Mouse (Mus musculus) adrenal gland, adult 8-10 months (tissue): ENCODE measurements around the gene L3mbtl1. TPM values are rescaled to one million over a fixed set of nuclear protein-coding genes. Genes with fewer than 3 reads are reported as not detected.

Experiments
- DNase-seq: peaks from one replicate; pipeline ENCODE4 v3.0.0; 2022
- total RNA-seq, 4 experiments: library from RNA; stranded (reverse); gene quantifications; 2 replicates each; pipeline ENCODE4 v1.2.4; 2022

The L3mbtl1 gene
- total RNA-seq, 4 experiments from 2014 or later: 0.24 to 1.1 (median 0.68) TPM; not detected in 1

GRCm38 (mm10) chr2:162946964-162947363 is 3.7 kb downstream of the L3mbtl1 start:
- no peak for DNase-seq

GRCm38 (mm10) chr2:162947736-162948135 is 4.5 kb downstream of the L3mbtl1 start:
- no peak for DNase-seq

GRCm38 (mm10) chr2:162948221-162948620 is 4.9 kb downstream of the L3mbtl1 start:
- DNase-seq: no peak

DNA sequence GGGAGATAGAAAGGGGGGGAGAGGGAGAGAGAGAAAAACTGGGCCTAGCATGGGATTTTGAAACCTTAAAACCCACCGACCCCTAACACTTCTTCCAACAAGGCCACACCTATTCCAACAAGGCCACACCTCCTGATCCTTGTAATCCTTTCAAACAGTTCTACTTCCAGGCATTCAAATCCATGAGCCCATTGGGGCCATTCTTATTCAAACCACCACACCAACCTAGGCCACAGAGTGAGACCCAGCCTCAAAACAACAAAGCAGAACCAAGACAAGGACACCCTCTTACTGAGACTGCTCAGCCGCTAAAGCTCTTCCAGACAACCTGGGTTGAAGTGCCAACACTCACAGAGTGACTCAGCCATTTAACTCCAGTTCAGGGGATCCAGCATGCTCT is 7.5 kb downstream of the L3mbtl1 start:
- DNase-seq: no peak

DNA sequence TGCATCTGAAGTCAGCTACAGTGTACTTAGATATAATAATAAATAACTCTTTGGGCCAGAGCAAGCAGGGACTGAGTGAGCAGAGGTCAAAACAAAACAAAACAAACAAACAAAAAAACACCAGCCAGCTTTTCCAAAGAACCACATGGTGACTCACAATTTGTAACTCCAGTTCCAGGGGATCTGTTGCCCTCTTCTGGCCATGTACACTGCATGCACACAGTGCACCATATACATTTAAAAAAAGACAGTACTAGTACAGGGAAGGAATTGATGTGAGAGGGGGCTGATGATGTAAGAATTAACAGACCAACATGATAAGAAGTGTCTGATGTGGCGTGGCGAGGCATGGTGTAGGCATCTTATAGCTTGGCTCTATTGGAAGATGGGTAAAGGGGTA is 13.6 kb downstream of the L3mbtl1 start:
- DNase-seq: no peak

DNA sequence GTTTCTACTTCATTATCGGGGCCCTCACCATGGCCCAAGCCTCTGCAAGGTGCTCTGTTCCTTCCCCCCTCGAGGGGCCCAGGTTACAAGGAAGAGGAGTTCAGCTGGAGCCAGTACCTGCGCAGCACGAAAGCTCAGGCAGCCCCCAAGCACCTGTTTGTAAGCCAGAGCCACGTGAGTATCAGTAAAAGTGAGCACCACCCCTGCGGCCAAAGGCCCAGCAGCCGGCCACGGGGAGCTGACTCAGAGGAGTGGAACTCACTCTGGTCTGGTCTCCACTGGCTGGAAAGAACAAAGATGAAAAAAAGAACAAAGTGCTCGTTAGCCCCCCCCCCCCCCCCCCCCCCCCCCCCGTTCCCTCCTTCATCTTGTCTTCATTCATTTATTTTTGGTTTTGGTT is 18.0 kb downstream of the L3mbtl1 start:
- DNase-seq: no peak

GRCm38 (mm10) chr2:162966734-162967133 is 23.5 kb downstream of the L3mbtl1 start:
- DNase-seq: no peak

DNA sequence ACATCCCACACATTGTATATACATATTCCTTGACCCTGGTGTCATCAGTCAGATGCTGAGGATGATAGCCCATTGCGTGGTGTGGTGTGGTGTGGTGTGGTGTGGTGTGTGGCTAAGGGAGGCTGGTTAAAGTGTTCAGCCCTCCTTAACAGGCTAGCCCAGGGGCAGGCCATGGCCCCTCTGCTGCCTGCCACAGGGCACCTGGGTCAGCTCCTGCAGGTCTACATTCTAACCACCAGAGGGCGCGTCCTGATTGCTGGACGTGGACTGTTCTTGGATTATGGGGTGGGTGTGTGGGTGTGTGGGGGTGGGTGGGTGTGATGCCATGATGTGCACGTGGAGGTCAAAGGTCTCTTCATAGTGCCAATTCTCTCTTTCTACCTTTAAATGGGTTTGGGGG is 25.1 kb downstream of the L3mbtl1 start:
- no peak for DNase-seq

DNA sequence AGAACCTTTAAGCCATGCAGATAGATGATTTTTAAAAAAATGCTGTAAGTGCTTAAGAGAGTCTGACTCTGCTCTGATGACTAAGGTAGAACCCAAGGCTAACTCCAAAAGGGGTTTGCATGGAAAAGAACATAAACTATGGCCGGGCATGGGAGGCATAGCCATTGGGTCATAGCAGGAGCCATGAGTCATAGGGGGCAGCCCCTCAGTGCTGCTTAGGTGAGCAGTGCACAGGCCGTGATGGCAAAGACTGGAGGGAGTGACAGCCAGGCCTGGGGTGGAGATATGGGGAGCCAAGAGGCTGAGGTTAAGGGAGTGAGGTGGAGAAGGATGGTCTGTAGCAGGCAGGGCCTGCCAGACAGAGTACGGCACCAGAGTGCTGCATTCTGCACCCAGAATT is 25.8 kb downstream of the L3mbtl1 start:
- DNase-seq: no peak

- DNase-seq: no peak
Measured at GRCm38 (mm10) chr2:162970896-162971295, 27.6 kb downstream of the L3mbtl1 start.

DNA sequence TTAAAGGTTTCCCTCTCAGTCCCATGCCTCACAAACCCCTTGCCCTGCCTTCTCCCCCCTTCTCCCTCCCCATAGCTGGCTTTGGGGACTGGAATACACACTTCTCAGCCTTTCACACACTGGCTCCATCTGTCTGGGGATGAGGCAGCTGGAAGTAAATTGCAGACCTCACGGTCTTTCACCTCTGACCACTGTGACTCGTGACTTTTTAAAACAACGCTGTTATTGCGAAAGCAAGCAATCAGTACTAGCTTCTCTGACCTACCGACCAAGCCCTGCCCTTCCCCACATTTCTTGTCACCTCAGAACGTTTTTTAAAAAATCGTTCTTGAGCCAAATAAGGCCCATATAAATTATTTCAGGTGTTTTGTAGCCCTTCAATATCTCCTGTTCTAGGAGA is 29.5 kb downstream of the L3mbtl1 start:
- no peak for DNase-seq

DNA sequence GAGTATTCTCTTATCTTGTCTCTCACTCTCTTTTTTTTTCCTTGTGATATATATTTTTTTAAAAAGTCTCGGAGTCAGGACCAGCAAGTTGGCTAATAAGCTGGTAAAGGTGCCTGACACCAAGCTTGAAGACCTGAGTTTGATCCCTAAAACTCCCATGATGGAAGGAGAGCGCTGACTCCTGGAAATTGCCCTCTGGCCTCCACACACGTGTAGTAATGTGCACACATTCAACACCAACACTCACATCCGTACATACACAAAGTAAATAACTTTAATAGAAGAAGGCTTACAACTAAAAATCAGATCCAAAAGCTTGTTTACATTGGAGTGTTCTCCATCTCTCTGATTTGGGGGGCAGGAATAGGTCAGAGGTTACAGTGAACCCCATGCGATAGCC is 29.9 kb downstream of the L3mbtl1 start:
- DNase-seq: no peak

GRCm38 (mm10) chr2:162973637-162974036 is 30.4 kb downstream of the L3mbtl1 start:
- DNase-seq: no peak

GRCm38 (mm10) chr2:162975157-162975775 is 32.0 kb downstream of the L3mbtl1 start:
- DNase-seq: no peak

GRCm38 (mm10) chr2:162976001-162976400 is 32.7 kb downstream of the L3mbtl1 start:
- DNase-seq: peak; percentile 60

DNA sequence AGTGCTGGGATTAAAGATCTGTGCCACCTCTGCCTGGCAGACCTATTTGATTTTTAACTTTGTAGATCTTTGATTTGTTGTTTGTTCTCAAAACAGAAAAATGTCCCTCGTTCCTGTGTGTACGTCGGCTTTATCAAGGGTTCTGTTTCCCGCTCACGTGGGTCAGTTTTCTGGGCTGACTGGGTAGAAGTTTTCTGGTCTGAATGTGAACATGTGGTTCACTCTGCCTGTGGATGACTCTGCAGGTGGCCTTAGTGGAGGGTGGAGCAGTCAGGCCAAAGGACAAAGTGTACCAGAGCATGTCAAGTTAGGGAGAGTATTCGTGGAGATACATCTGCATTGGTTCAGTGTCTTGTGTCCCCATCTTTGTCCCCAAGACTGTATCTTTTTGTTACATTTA is 41.1 kb downstream of the L3mbtl1 start:
- no peak for DNase-seq

DNA sequence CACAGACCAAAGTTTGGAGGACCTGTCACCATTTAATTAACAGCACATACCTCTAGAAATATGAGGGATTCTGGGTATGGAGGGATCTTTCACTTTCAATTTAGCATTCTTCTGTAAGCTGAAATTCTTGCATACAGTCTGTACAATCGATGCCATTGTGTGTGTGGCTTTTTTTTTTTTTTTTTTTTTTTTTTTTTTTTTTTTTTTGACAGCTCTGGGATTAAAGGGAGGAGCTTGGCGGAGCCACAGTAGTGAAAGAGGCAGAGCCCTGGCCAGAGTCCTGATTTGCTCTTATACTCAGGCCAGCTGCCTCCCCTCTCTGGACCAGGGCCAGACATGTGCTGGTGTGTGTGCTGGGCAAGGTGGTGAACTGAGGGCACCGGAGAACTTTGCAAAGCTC is 42.7 kb downstream of the L3mbtl1 start:
- peak; percentile 42 for DNase-seq

DNA sequence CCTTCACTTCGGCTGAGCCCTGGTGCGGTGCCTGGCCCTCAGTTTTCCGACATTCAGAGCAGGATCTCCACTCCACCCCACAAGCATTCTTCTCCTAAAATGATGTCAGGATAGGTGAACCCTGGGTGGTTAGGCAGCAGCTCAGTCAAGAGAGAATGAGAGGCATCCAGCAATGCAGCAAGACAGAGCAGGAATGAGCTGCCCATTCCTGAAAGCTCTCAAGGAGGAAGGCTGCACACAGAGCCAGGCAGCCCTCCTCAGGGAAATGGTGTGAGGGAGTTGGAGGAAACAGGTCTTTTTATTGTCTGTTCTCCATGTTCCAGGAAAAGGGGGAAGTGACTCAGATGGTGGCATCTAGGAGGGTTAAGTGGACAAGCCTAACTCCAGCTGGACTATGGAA is 43.5 kb downstream of the L3mbtl1 start:
- no peak for DNase-seq

DNA sequence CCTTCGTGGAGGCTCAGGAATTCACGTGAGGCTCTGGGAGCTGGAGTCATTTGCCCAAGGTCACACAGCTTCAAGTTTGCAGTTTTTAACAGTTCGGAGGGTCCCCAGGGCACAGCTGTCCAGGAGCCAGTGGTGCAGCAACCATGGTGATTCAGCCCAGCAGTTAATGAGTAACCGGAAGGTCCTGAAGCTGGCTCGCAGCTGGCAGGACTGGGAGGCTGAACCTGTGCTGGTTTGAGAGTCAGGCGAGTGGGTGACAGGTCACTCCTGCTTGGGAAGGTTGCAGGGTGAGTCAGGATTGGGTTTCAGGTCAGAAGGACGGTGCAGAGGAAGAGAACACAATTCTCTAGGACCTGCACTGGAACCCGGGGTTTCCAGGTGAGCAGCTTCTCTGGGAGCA is 43.9 kb downstream of the L3mbtl1 start, which contains the start of gene Sgk2:
TSS of gene Sgk2 (plus strand) at position 113 of the 400 bp plus-strand sequence.
- DNase-seq: no peak

DNA sequence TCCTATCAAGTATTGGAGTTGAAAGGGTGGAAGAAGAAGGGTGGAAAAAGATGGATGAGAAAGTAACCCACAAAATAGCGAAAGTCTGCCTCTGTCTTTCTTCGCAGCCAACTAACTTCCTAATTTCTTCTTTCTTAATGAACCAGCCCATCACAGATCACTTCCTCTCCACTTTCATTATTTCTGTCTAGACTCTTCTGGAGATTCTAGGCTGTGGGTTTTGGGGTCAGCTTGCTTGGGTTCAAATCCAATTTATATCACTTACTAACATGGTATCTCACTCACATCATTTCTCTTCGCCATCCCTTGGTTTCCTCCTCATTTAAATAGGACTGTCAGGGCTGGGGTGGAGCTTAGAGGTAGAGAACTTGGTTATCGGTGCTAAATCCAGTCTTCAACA is 45.0 kb downstream of the L3mbtl1 start:
- DNase-seq: no peak

DNA sequence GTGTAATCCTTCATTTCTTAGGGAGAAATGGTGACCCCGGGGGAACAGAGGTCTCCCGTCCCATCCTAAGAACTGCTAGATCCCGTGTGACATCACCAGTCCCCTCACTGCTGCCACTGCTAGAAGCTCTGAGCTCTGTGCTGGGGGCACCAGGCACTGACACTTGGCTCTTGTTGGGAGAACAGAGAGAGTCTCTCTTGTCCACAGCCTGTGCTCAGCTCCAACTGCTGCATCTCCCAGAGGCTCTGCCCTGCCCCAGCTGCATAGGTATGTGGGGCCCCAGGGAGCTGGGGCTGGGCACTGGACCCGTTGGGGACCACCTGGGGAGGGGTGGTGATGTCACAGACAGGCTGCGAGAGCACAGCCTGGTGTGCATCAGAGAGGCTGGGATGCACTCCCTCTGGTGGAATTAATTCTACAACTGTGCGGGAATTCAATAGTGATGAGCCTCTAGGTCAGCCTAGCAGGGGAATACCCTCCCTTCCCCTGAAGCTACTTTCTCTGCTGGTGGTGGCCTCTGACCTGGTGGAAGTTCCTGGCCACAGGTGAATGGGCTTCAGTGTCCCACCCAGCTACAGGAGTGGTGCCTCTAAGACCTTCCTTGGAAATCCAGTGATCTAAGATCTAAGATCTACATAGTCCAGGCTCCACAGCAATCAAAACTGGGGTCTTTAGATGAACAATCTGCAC is 48.3 kb downstream of the L3mbtl1 start:
- DNase-seq: no peak

DNA sequence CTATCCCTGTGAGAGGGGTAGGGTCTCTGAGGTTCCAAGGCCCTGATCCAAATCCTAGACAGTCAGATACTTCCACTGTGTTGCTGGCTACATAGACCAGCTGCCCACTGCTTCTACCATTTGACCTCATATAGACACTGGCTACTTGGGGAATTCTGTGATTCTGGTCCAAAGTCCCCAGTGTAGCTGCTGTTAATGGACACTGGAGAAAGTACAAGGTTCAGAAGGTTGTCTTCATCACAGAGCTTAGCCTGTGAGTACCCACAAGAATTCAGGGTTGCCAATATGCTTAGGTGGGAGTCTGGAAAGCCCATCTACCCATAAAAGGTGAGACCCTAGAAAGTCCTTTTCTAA is 48.8 kb downstream of the L3mbtl1 start:
- no peak for DNase-seq

GRCm38 (mm10) chr2:162993881-162994616 is 50.8 kb downstream of the L3mbtl1 start:
- no peak for DNase-seq
